Mouse (Mus musculus) spleen, adult 2 months (tissue): ENCODE data around the gene Zfp697. TPM values are rescaled to one million over a fixed set of nuclear protein-coding genes. Genes with fewer than 3 reads are reported as not detected.
"Not testable (repeated sequence)": the region's sequence is repeated elsewhere in the genome, so short reads cannot be mapped to it uniquely, and the experiment has no call there.

ENCODE experiments used
- DNase-seq, 2 experiments: peaks; one replicate each; pipeline versions ENCODE4 v3.0.0 to v3.0.0-alpha.2; 2012 to 2021; ENCODE audit warnings: low spot score in 2 of 2, low read depth in 1 of 2
- H3K27ac ChIP-seq: fragments of 200-500 bp; 2 replicates; pipeline ENCODE4 v1.5.1; 2012; ENCODE audit warnings: low read length, inconsistent platforms; ENCODE audit not compliant: insufficient read depth
- H3K27me3 ChIP-seq: fragments of 200-500 bp; 2 replicates; pipeline ENCODE4 v1.6.1; 2012; ENCODE audit warnings: mild to moderate bottlenecking, moderate library complexity, low read length, inconsistent platforms; ENCODE audit not compliant: control insufficient read depth, insufficient read depth
- H3K36me3 ChIP-seq: fragments of 200-500 bp; 2 replicates; pipeline ENCODE4 v1.6.1; 2012; ENCODE audit warnings: mild to moderate bottlenecking, low read length, inconsistent platforms; ENCODE audit not compliant: control insufficient read depth, insufficient read depth
- H3K4me1 ChIP-seq: fragments of 200-500 bp; 2 replicates; pipeline ENCODE4 v1.6.1; 2011; ENCODE audit warnings: inconsistent platforms; ENCODE audit not compliant: control insufficient read depth, insufficient read depth, insufficient read length
- H3K4me3 ChIP-seq: fragments of 200-500 bp; 2 replicates; pipeline ENCODE4 v1.5.1; 2011; ENCODE audit warnings: mild to moderate bottlenecking, inconsistent platforms; ENCODE audit not compliant: insufficient read depth, insufficient read length; ENCODE audit errors: extremely low read depth
- CTCF ChIP-seq: fragments of 200-500 bp; IDR thresholded peaks from 2 replicates; pipeline ENCODE4 v1.5.1; 2011; ENCODE audit warnings: mild to moderate bottlenecking, inconsistent platforms; ENCODE audit not compliant: insufficient read depth, insufficient read length, insufficient replicate concordance; ENCODE audit errors: extremely low read depth
- POLR2A ChIP-seq: fragments of 200-500 bp; IDR thresholded peaks from 2 replicates; pipeline ENCODE4 v1.6.1; 2011; ENCODE audit warnings: low read depth, low read length, inconsistent platforms
- WGBS: fragments of 180-500 bp; shearing (Covaris S2); methylation state at CpG from one replicate; pipeline ENCODE4 v1.1.7; 2018; 5-methylcytosine and 5-hydroxymethylcytosine counted together
- polyA plus RNA-seq: library from polyadenylated mRNA; depleted of rRNA; stranded (reverse); fragments of >200 nt; gene quantifications from 2 replicates; pipeline ENCODE4 v1.2.3, GENCODE M21; 2012

Gene Zfp697
- polyA plus RNA-seq, 1 experiment = 0.96 TPM

GRCm38 (mm10) chr3:98339097-98339705, 43.1 kb upstream of the Zfp697 start:
- WGBS = under 1% methylated on average over 46 of the region's 46 CpGs
- Histone ChIP-seq H3K27ac (peak overlapping the region; percentile 18; the same call in 1 of the 2 replicates), H3K4me1 (peaks cover 31% of the 10 kb centered on the region; the same call in 1 of the 2 replicates)

GRCm38 (mm10) chr3:98339706-98340109, 42.6 kb upstream of the Zfp697 start, which contains the start of gene Phgdh:
Gene Phgdh (minus strand): TSS chr3:98339990.
- H3K36me3 ChIP-seq, H3K27me3 ChIP-seq: not testable (repeated sequence)
- H3K4me3 ChIP-seq = peak within 1 kb of the TSS; percentile 67
- peak; percentile 65 to 82 for DNase-seq
- WGBS = 0% methylated on average over 10 of the region's 10 CpGs
- peaks cover 31% of the 10 kb centered on the region; the same call in 1 of the 2 replicates for H3K4me1 ChIP-seq
- H3K27ac ChIP-seq = peak within 1 kb of the TSS; percentile 18; the same call in 1 of the 2 replicates

More at GRCm38 (mm10) chr3:98339097-98339705, 43.1 kb upstream of the Zfp697 start:
- H3K4me3 ChIP-seq = peak overlapping the region; percentile 67
- TF ChIP-seq CTCF (no peak), POLR2A (no peak)
- H3K27me3 ChIP-seq = no peaks in the 10 kb centered on the region
- peak in 1 of 2 experiments; percentile 30 for DNase-seq
- H3K36me3 ChIP-seq = no peaks in the 10 kb centered on the region

- TF ChIP-seq CTCF = no peak
- no peak for TF ChIP-seq POLR2A
- H3K27ac ChIP-seq = no peak overlapping the region
- WGBS = 90% methylated on average over 17 of the region's 17 CpGs
- no peaks in the 10 kb centered on the region for H3K27me3 ChIP-seq
- peaks cover 23% of the 10 kb centered on the region; the same call in 1 of the 2 replicates for H3K4me1 ChIP-seq
- no peaks in the 10 kb centered on the region for H3K36me3 ChIP-seq
- DNase-seq = no peak
- no peak overlapping the region for H3K4me3 ChIP-seq
Observed at GRCm38 (mm10) chr3:98340818-98341594, 41.3 kb upstream of the Zfp697 start.

GRCm38 (mm10) chr3:98343235-98343634, 39.0 kb upstream of the Zfp697 start:
- Histone ChIP-seq H3K27ac (no peak overlapping the region), H3K4me1 (peaks cover 5% of the 10 kb centered on the region; the same call in 1 of the 2 replicates), H3K4me3 (no peak overlapping the region), H3K27me3 (no peaks in the 10 kb centered on the region), H3K36me3 (no peaks in the 10 kb centered on the region)
- 85% methylated on average over 3 of the region's 3 CpGs for WGBS
- no peak for DNase-seq
- TF ChIP-seq POLR2A (no peak), CTCF (no peak)

- Histone ChIP-seq H3K4me3 (peak overlapping the region; percentile 12; the same call in 1 of the 2 replicates), H3K27me3 (no peaks in the 10 kb centered on the region), H3K27ac (peak overlapping the region; percentile 62), H3K4me1 (no peaks in the 10 kb centered on the region; the same call in 1 of the 2 replicates), H3K36me3 (no peaks in the 10 kb centered on the region)
- DNase-seq = peak; percentile 44 to 82
- 5% methylated on average over 6 of the region's 6 CpGs for WGBS
- no peak for TF ChIP-seq CTCF
- no peak for TF ChIP-seq POLR2A
Observed at GRCm38 (mm10) chr3:98348106-98348505, 34.2 kb upstream of the Zfp697 start.

- Histone ChIP-seq H3K27me3 (no peaks in the 10 kb centered on the region), H3K36me3 (no peaks in the 10 kb centered on the region), H3K4me1 (no peaks in the 10 kb centered on the region; the same call in 1 of the 2 replicates), H3K27ac (peak overlapping the region; percentile 62), H3K4me3 (peak overlapping the region; percentile 12)
- 10% methylated on average over 7 of the region's 8 CpGs for WGBS
- DNase-seq = peak in 1 of 2 experiments; percentile 41
- no peak for TF ChIP-seq CTCF
- no peak for TF ChIP-seq POLR2A
Observed at GRCm38 (mm10) chr3:98348705-98349104, 33.6 kb upstream of the Zfp697 start.

- Histone ChIP-seq H3K4me1 (no peaks in the 10 kb centered on the region), H3K27ac (no peak overlapping the region), H3K27me3 (no peaks in the 10 kb centered on the region), H3K4me3 (no peak overlapping the region), H3K36me3 (no peaks in the 10 kb centered on the region)
- DNase-seq = peak in 1 of 2 experiments; percentile 52
- TF ChIP-seq CTCF = 0 out of 2 replicates have a peak, but pooled peaks have one; percentile 4
- no peak for TF ChIP-seq POLR2A
- 29% methylated on average over 7 of the region's 7 CpGs for WGBS
Observed at GRCm38 (mm10) chr3:98353892-98354291, 28.4 kb upstream of the Zfp697 start.
